Mouse (Mus musculus) forelimb bud, embryonic 11.5 days (tissue): ENCODE data around the gene Spag9.
A peak's percentile ranks its signal among the peaks of the same experiment; 100 is the strongest.
"Not testable (repeated sequence)": the region's sequence is repeated elsewhere in the genome, so short reads cannot be mapped to it uniquely, and the experiment has no call there.

Experiments
- DNase-seq: peaks from one replicate; pipeline ENCODE4 v3.0.0-alpha.2; 2012; ENCODE audit warnings: low read depth, low spot score

Gene Spag9

DNA sequence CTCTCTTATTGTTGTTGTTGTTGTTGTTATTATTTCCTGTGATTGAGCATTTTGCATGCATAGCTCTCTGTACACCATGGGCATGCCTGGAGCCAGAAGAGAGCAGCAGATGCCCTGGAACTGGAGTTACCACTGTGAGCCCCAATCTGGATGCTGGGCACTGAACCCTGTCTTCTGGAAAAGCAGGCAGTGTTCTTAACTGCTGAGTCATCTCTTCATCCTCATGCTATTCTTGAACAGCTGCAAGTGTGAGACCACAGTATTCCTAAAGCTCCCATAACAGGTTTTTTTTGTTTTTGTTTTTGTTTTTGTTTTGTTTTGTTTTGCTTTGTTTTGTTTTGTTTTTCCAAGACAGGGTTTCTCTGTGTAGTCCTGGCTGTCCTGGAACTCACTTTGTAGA lies 9.6 kb upstream of the Spag9 start:
- DNase-seq = no peak

DNA sequence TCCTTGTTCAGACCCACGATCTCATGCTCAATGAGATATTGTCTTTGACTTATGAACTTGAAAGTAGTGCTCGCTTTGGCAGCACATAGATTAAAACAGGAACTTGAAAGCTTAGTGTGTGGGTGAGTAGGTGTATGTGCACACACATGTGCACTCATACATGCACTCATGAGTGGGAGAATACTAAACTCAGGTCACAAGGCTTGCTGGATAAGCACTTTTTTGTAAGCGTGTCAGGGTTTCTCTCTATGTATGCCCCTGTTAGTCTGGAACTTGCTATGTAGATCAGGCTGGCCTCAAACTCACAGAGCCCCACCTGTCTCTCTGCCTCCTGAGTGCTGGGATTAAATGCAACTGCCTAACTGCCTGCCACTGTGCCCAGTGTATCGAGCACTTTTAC lies 8.9 kb upstream of the Spag9 start:
- DNase-seq = no peak

DNA sequence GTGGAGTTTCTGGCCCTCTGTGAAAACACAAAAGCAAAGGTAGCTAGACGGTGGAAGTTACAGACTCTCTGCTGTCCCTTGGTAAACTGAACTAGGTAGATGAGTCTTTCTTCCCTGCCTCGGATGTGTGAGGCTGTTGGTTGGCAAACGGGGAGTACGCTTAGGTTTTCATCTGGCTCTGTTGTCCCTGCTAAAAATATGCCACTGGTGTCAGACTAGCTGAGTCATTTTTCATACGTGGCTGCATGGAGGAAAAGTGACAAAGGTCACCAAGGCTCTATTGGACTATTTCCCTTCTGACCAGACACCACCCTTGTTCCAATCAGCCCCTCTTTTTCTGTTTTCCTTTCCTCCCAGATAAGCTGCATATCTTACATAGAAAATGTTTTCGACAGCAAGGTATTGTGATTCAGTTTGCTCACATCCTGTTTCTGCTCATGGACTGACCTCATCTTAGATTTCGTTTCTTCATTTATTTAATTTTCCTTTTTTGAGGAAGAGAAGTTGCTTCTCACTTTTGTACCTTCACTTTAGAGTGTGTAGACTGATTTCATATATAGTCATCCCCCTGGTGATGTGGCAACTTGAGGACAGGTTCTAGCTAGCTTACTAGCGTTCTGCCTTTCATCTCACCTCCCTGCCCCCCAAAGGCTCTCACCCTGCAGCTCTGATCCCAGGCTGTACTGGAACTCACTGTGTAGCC lies 8.1 kb upstream of the Spag9 start:
- DNase-seq = no peak

DNA sequence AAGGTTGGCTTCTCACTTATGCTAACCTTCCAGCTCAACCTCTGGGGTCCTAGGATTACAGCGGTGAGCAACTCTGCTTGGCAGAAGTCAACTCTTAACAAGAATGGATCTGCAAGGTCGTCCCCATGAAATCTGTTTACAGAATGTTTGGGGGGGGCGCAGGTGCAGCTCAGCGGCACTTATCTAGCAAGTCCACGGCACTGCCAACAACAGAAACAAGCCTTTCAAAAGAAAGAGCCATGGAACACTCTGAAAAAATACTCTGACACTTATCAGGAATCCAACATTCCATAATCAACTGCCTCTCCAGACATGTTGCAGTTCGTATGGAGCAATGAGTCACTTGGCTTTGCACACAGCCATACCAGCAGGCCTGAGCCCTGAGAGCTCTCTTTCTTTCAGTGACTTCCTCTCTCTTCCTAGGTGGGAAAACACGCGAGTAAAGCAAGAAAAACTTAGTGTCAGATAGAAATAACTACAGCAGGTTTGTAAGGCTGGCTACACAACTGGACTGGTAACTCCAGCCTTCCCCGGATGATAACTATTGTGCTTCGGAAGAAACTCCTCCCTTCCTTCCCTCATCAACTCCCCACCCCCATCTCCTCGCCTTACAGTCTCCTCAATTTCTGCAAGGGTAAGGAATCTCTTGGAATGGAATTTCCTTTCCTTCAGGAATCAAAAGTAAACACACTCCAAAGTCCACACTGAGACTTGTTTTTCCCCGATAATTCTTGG lies 7.4 kb upstream of the Spag9 start:
- DNase-seq = no peak

DNA sequence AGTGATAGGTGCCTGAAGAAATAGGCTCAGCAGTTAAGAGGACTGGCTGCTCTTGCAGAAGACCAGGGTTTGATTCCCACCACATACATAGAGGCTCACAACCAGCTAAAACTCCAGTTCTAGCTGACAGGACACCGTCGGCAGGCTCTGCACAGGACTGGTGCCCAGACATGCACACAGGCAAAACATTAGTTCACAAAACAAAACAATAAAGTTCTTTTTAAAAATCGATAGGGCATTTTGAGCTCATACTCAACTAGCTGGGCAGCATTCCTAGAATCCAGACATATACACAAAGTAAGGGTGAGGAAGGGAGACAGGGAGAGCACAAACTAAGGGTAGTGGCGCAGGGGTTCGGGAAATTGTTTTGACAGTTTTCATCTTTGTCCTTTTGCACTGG lies 1.4 kb upstream of the Spag9 start:
- no peak for DNase-seq

DNA sequence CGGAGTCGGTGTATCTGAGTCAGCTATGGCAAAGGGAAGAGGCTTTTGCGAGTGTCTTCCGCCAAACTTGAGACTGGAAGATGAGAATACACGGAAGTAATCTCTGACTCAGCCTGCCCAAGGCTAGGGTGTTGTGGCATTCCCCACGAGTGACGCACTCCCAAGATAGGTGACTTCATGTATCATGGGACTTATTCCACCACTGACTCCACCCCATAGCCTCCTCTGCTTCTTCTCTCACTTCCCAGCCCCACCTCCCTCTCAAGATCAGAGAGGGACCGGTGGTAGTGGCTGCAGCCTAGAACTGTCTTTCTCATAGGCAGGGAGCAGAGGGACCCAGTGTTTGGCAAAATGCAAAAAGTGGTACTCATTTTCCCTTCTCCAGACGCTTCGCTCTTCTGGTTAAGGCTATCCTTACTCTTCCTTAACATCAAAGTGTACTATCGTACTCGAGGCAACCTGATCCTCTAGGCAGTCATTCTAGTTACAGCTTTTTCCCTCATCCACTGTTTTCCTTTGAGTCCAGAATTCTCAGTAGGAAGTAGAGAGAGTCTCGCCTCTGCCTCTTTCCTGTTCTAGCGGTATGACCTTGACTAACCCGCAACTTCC lies 676 bp upstream of the Spag9 start:
- peak; percentile 23 for DNase-seq

DNA sequence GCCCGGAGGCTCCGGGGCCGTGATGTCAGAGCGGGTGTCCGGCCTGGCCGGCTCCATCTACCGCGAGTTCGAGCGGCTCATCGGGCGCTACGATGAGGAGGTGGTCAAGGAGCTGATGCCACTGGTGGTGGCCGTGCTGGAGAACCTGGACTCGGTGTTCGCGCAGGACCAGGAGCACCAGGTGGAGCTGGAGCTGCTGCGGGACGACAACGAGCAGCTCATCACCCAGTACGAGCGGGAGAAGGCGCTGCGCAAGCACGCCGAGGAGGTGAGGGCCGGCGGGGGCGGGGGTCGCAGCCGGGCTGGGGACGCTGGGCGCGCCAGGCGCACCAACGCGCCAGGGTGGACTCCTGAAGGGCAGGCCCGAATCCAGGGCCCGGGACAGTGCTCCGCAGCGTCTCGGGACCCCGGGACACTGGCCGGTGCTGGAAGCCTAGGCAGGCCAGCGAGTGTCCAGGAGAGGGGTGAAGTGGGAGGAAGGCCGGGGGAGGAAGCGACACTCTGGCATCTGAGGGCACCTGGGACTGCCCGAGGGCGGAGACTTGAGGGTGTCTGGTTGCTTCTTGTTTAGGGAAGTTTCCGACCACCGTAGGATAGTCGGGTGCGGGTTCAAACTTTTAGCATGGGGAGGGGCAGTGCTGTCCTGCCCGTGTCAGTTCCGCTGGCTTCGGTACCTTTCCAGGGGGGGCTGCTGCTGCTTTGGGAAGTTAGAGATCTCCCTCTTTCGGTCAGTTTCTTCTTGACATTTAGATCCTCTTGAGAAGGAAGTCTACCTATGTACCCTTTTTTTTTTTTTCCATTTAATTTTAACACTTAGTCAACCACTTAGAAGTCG lies 632 bp downstream of the Spag9 start:
- peak; percentile 18 for DNase-seq

DNA sequence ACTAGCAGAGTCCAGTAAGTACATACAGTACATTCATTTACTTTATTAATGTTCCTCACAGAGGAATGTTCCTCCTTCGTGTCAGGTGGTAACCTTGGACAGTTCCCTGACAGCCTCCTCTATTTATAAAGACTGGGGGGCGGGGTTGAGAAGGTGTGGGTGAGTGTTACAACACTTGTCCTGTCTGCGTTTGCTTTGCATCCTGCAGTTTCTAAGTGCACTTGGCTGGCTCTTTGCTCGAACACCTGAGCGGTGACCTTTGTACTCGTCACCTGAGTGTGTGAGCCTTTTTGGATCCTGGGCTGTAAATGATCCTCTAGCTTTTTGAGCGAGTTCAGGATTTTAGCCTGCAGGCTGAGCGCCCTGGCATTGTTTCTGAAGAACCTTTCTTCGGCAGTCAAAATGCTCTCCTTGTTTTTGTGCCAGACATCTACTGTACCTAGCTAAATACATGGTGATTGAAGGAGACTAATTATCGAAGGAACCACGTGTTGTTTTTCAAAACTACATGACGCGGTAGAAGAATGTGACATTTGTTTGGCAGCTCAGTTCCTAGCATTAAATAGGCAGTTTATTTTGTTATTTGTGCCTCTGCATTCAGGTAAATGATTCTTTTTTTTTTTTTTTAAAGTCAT lies 1.4 kb downstream of the Spag9 start:
- peak; percentile 4 for DNase-seq

DNA sequence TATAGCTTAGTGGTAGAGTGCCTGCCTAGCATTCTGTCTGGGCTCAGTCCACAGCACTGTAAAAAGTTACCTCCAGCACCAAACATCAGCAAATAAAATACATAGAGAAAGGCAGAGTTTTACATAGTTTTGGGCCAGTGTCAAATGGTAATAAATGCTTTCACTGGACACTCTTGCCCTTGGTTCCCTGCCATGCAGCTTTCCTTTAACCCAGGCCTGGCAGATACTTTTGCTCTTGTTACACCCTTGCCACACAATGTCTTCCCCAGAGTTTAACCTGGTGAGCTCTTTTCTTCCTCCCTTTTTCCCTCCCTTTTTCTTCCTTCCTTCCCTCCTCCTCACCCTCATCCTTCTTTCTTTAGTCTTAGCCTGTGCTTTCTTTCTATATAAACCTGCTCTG lies 3.4 kb downstream of the Spag9 start:
- DNase-seq = no peak

DNA sequence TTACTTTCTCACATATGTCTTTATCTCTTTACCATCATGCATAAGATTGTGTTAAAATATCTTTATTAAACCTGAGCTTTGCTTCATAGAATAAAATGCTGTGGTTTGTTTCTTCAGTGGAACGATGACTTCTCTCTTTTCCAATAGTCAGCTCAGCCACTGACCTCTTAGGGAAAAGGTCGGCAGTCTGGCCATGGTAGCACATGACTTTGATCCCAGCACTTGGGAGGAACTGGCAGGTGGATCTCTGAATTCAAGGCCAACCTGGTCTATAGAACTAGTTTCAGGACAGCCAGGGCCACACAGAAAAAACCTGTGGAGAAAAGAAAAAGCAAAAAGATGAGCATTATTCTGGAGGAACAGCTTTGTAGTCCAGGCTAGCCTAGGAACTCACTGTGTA lies 7.5 kb downstream of the Spag9 start:
- no peak for DNase-seq

DNA sequence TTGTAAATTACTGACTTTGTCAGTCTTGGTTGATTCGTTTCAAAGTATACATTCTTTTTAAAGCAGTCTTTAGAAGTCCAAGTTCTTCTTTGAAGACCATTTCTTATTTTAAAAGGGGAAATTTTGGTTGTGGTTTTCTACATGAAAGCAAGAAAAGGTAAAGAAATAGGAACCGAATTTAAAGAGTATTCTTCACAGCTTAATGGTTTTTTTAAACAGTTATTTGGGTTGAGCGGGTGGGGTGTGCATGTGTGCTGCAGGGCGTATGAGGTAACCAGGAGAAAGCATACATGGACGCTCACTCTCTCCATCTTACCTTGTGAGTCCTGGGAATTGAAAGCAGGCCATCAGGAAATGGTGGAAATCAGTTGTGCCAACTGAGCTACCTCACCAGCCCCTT lies 23.2 kb downstream of the Spag9 start:
- DNase-seq = no peak

DNA sequence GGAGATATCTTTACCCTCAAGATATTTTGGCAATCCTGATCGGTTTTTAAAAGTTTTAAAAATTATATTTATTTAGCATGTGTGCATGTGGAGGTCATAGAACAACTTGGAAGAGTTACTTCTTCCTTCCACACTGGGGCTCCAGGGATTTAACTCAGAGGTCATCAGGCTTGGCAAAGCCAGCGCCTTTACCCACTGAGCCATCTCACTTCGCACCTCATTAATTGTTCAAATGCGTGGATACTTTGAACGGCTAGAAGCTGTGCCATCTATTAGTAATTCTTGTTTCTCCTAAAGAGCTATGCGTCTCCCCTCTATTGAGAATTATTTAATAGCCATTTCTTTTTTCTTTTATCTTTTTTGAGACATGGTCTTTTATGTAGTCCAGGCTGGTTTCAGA lies 24.5 kb downstream of the Spag9 start:
- no peak for DNase-seq

DNA sequence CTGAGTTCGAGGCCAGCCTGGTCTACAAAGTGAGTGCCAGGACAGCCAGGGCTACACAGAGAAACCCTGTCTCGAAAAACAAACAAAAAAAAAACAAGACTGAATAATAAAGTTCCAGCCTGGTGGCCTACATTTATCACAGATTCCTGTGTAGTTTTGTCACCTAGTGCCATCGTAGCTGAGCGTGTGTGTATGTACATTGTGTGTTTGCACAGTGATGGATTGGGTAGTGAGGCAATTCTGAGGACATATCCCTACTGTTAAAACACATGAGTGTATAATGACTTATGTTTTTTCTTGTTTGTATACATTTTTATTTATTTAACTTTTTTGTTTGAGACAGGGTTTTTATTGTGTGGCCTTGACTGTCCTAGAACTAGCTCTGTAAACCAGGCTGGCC lies 30.4 kb downstream of the Spag9 start:
- no peak for DNase-seq

DNA sequence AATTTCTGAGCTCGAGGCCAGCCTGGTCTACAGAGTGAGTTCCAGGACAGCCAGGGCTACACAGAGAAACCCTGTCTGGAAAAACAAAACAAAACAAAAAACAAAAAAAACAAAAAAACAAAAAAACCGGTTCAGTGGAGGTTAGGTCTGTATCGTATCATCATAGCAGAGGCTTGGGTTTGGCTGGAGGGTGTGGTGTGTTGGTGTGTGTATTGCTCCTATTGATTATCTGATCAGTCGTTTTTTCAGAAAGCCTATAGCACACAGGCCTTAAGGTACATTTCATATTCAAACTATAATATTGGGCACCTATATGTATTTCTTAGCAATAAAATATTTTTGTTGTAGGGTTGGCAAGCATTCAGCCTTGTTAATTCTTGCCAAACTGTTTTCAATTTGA lies 36.2 kb downstream of the Spag9 start:
- no peak for DNase-seq

DNA sequence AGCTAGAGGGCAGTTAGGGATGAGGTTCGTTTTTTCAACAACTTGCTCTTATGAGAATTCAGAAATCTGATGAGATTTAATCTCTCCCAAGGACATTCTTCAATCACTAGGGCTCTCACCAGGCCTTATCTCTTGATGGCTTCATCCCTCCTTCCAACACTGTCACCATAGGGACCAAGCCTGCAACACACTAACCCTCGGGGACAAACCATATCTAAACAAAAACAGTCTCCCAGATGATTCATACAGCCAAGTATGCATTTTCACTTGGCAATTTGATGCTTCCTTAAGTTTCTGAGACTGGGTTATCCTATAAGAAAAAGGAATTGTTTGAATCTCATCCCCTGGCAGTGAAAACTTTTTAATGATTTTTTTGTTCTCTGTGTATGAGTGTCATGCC lies 37.1 kb downstream of the Spag9 start:
- DNase-seq = no peak

DNA sequence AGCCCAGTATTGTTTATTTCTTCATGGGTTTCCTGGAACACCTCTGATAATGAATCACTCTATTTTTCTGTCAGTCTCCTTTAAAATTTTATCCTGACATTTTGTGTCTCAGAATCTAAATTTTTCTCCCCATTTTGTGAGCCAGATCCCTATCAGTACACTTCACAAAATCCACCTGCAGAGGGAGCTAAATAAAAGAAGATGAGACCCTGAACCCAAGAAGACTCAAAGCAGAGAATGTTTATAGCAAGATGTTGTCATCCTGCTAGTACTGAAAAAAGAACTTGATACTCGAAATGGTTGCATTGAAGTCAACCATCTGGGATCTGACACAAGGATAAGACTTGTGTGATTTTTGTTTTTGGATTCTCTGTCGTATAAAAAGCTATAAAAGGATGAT lies 40.1 kb downstream of the Spag9 start:
- no peak for DNase-seq

DNA sequence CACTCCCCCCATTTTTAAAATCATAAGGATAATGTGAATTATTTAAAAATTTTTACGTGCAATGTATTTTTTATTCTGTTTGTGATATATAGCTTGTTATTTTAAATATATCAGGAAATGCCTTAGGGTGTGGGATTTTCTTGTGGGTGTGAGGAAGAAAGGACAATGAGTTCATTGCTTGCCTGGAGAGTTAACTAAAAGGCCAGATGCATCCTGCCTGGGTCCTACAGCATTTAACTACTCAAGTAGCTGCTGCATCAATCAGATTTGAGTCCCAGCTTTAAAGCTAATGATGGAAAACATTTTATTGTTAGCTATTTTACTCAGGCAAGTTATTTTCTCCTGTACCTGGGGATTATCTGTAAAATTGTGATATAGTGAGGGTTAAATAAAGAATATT lies 45.6 kb downstream of the Spag9 start:
- no peak for DNase-seq

DNA sequence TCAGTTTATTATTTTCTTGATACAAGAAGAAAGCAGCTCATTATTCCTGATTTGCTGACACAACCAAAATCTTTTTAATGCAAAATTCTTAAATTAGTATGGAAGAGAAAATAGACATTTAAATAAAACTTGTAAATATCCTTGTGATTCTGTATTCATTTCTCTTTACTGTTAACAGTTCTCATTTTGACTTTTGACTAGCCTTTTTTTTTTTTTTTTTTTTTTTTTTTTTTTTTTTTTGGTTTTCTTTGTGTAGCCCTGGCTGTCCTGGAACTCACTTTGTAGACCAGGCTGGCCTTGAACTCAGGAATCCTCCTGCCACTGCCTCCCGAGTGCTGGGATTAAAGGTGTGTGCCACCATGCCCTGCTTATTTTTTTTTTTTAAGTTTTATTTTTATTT lies 46.4 kb downstream of the Spag9 start:
- DNase-seq = not testable (repeated sequence)

DNA sequence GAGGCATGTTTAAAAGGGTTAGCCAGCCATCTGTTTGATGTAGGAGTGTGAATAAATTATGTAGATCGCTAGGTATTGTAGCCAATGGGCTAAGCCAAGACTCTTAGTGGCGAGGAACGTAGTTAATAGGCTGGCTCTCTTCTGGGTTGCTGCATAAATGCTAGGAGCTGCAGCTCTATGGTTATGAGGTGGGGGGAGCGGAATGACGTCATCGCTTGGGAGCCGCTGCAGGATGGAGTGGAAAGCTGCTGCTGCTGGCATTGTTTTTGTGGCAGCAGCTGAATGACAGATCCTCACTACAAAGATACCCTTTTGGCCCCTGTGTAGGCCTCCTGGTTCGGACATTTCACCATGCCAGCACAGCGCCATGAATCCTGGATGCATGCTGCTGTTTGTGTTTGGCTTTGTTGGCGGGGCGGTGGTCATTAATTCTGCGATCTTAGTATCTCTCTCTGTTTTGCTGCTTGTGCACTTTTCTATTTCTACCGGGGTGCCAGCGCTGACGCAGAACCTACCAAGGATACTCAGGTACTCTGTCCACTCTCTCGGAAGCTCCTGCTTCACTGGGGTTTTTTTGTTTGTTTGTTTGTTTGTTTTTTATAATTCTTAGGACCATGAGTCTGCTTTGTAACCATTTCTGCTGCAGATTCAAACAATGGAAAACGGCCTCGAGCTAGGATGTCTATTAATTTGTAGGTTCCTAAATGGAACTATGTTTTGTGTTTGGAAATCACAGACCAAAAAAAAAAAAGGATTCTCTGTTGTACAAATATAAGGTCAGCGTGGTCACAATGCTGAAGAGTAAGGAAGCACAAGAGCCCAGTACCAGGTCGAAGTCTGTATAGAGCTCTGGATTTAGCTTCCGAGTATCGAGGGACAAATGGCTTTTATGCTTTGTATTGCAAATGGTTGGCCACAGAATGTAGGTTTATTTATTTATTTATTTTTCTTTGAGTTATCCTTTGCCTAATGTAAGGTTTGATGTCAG lies 48.4 kb downstream of the Spag9 start:
- peak; percentile 95 for DNase-seq

DNA sequence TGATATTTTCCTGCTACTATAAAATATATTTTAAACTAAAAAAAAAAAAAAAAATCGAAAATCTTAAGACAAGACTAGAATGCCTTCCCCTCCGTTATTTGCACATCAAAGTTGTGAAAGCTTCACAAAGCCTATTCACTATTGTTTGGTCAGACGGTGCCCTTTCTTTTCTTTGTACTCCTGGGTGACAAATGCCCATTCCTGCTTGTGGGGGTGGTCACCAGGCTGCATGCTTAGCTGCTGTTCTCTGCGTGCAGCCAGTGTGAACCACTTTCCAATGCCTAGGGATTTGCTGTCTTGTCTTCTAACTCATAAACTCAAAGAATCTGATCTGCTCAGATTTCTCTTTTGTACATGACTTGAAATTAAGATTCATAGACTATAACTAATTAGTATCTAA lies 49.1 kb downstream of the Spag9 start:
- peak; percentile 7 for DNase-seq

DNA sequence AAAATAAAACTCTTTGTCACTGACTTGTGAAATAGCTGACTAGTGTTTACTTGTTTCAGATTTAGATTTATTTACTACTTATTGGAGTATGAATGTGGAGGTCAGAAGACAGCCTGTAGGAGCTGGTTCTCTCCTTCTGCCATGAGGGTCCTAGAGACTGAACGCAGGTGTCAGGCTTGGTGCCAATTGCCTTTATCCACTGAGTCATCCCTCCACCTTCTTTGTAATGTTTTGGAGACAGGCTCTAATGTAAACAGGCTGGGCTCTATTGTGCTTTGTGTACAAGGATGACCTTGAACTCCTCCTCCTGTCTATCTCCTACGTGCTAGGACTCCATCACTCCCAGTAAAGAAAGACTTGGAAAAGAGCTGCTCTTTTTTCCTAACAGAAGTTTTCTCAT lies 51.4 kb downstream of the Spag9 start:
- no peak for DNase-seq
